Mouse (Mus musculus): ENCODE measurements around the gene Tmem59l. TPM values are rescaled to one million over a fixed set of nuclear protein-coding genes. Genes with fewer than 3 reads are reported as not detected.

Gene Tmem59l
- total RNA-seq, 2 experiments from 2014 or later = not detected

- ATAC-seq (replicated peaks; ENCODE audit: low FRiP score, poor library complexity, severe bottlenecking) = no peak
These were observed 21.5 kb downstream of the Tmem59l start for GRCm38 (mm10) chr8:70465701-70466100.

- no peak for ATAC-seq (replicated peaks; ENCODE audit: low FRiP score, poor library complexity, severe bottlenecking)
These were observed 23.0 kb downstream of the Tmem59l start for GRCm38 (mm10) chr8:70464162-70464561.

- no peak for ATAC-seq (replicated peaks; ENCODE audit: low FRiP score, poor library complexity, severe bottlenecking)
These were observed 23.9 kb downstream of the Tmem59l start for GRCm38 (mm10) chr8:70463306-70463705.

GRCm38 (mm10) chr8:70462516-70462813 is 24.7 kb downstream of the Tmem59l start:
- no peak for ATAC-seq (replicated peaks; ENCODE audit: low FRiP score, poor library complexity, severe bottlenecking)

- no peak for ATAC-seq (replicated peaks; ENCODE audit: low FRiP score, poor library complexity, severe bottlenecking)
These were observed 25.2 kb downstream of the Tmem59l start for GRCm38 (mm10) chr8:70461765-70462515.

GRCm38 (mm10) chr8:70460606-70461005 is 26.6 kb downstream of the Tmem59l start:
- ATAC-seq (replicated peaks; ENCODE audit: low FRiP score, poor library complexity, severe bottlenecking) = no peak

GRCm38 (mm10) chr8:70460199-70460598 is 27.0 kb downstream of the Tmem59l start:
- ATAC-seq (replicated peaks; ENCODE audit: low FRiP score, poor library complexity, severe bottlenecking) = no peak

- ATAC-seq (replicated peaks; ENCODE audit: low FRiP score, poor library complexity, severe bottlenecking) = no peak
These were observed 27.5 kb downstream of the Tmem59l start for GRCm38 (mm10) chr8:70459636-70460035.

GRCm38 (mm10) chr8:70458462-70458861 is 28.7 kb downstream of the Tmem59l start:
- no peak for ATAC-seq (replicated peaks; ENCODE audit: low FRiP score, poor library complexity, severe bottlenecking)

GRCm38 (mm10) chr8:70457882-70458281 is 29.3 kb downstream of the Tmem59l start:
- ATAC-seq (replicated peaks; ENCODE audit: low FRiP score, poor library complexity, severe bottlenecking) = no peak

- ATAC-seq (replicated peaks; ENCODE audit: low FRiP score, poor library complexity, severe bottlenecking) = no peak
These were observed 30.2 kb downstream of the Tmem59l start for GRCm38 (mm10) chr8:70456996-70457395.

- no peak for ATAC-seq (replicated peaks; ENCODE audit: low FRiP score, poor library complexity, severe bottlenecking)
These were observed 33.3 kb downstream of the Tmem59l start for GRCm38 (mm10) chr8:70453852-70454251.

- ATAC-seq (replicated peaks; ENCODE audit: low FRiP score, poor library complexity, severe bottlenecking) = no peak
These were observed 34.8 kb downstream of the Tmem59l start for GRCm38 (mm10) chr8:70452196-70452966.

GRCm38 (mm10) chr8:70447639-70448420 is 39.3 kb downstream of the Tmem59l start:
- no peak for ATAC-seq (replicated peaks; ENCODE audit: low FRiP score, poor library complexity, severe bottlenecking)

GRCm38 (mm10) chr8:70445988-70446387 is 41.2 kb downstream of the Tmem59l start:
- no peak for ATAC-seq (replicated peaks; ENCODE audit: low FRiP score, poor library complexity, severe bottlenecking)

- ATAC-seq (replicated peaks; ENCODE audit: low FRiP score, poor library complexity, severe bottlenecking) = peak; percentile 65
These were observed 43.8 kb downstream of the Tmem59l start for GRCm38 (mm10) chr8:70443326-70443725.

- no peak for ATAC-seq (replicated peaks; ENCODE audit: low FRiP score, poor library complexity, severe bottlenecking)
These were observed 45.6 kb downstream of the Tmem59l start for GRCm38 (mm10) chr8:70441565-70441964.

GRCm38 (mm10) chr8:70440246-70440645 is 46.9 kb downstream of the Tmem59l start:
- ATAC-seq (replicated peaks; ENCODE audit: low FRiP score, poor library complexity, severe bottlenecking) = no peak

- ATAC-seq (replicated peaks; ENCODE audit: low FRiP score, poor library complexity, severe bottlenecking) = no peak
These were observed 47.3 kb downstream of the Tmem59l start for GRCm38 (mm10) chr8:70439848-70440179.

- peak; percentile 92 for ATAC-seq (replicated peaks; ENCODE audit: low FRiP score, poor library complexity, severe bottlenecking)
These were observed 47.9 kb downstream of the Tmem59l start, which contains the start of gene Crtc1 for GRCm38 (mm10) chr8:70439055-70439847. Gene Crtc1, minus strand, starts transcription at chr8:70439579.

Data from erythroid progenitor cell, adult 5-6 weeks (primary cell).